Mouse (Mus musculus) cortical plate, adult 2 months (tissue): Measurements from ENCODE around the gene Pabpn1l.

Source experiments
- CTCF ChIP-seq: fragments of 200-500 bp; IDR thresholded peaks from 2 replicates; pipeline ENCODE4 v1.5.1; 2011; ENCODE audit warnings: mild to moderate bottlenecking, control low read depth, low read length; ENCODE audit not compliant: insufficient read depth; ENCODE audit errors: extremely low read depth
- POLR2A ChIP-seq: fragments of 200-500 bp; IDR thresholded peaks from 2 replicates; pipeline ENCODE4 v1.6.1; 2011; ENCODE audit warnings: mild to moderate bottlenecking, low read length, control low read depth; ENCODE audit not compliant: insufficient read depth; ENCODE audit errors: extremely low read depth

- TF ChIP-seq CTCF (no peak), POLR2A (no peak)
Observed at GRCm38 (mm10) chr8:122626896-122627295, 4.4 kb upstream of the Pabpn1l start.
